ENCODE assay signal across 23 mouse cellular contexts in genomic region chr12:81074941-81075340, GRCm38 (mm10).
"Had no signal": no experiment of that assay in that cellular context is flagged by ENCODE, and none has a peak within 500 bp of the region (broad histone marks: within the 10 kb centered on the region; RNA-seq: fewer than 3 reads in every experiment).

No protein-coding gene starts in this region.

- ATAC-seq: hindbrain, postnatal 0 days; intestine, embryonic 16.5 days had no signal

- H3K27ac ChIP-seq: heart, embryonic 10.5 days; hindbrain, embryonic 13.5 days; hindbrain, embryonic 15.5 days; hindbrain, postnatal 0 days; layer of hippocampus, adult 2 months; left cerebral cortex, adult 2 months; limb, embryonic 10.5 days; limb, embryonic 12.5 days; liver, embryonic 13.5 days had no signal

- H3K4me3 ChIP-seq: heart, embryonic 10.5 days; heart, embryonic 12.5 days; hindbrain, embryonic 13.5 days; hindbrain, embryonic 15.5 days; layer of hippocampus, adult 2 months; left cerebral cortex, adult 2 months; limb, embryonic 10.5 days; limb, embryonic 12.5 days; liver, embryonic 13.5 days had no signal

- H3K4me2 ChIP-seq: heart, embryonic 12.5 days; hindbrain, embryonic 13.5 days; hindbrain, embryonic 15.5 days; limb, embryonic 12.5 days; liver, embryonic 11.5 days; liver, embryonic 13.5 days had no signal

- H3K9me3 ChIP-seq: limb, embryonic 10.5 days had no signal

- H3K36me3 ChIP-seq: heart, embryonic 10.5 days; heart, embryonic 12.5 days; hindbrain, embryonic 13.5 days; limb, embryonic 12.5 days had no signal

- H3K4me1 ChIP-seq: heart, embryonic 10.5 days; hindbrain, embryonic 13.5 days; hindbrain, embryonic 15.5 days; limb, embryonic 10.5 days; limb, embryonic 12.5 days; liver, embryonic 13.5 days had no signal

- H3K9ac ChIP-seq: heart, embryonic 12.5 days; hindbrain, embryonic 13.5 days; hindbrain, embryonic 15.5 days; limb, embryonic 12.5 days; liver, embryonic 13.5 days had no signal

- H3K27me3 ChIP-seq: heart, embryonic 12.5 days; hindbrain, embryonic 13.5 days; hindbrain, embryonic 15.5 days; limb, embryonic 12.5 days; liver, embryonic 13.5 days had no signal

- DNase-seq: gastrocnemius, postnatal 14 days; gastrocnemius, postnatal 36 days; heart, adult 18-20 months; heart, postnatal 10 days; heart, postnatal 36 days; kidney, adult 18-20 months; kidney, adult 8-10 months; kidney, postnatal 10 days; kidney, postnatal 25 days; kidney, postnatal 4 days; liver; liver, embryonic 13.5 days had no signal
